Mouse (Mus musculus): ENCODE results near the gene Fam160b1. TPM values are rescaled to one million over a fixed set of nuclear protein-coding genes. Genes with fewer than 3 reads are reported as not detected.

Gene Fam160b1
- total RNA-seq (2021): 10 to 100 TPM; 23.2 to 24.6 TPM

DNA sequence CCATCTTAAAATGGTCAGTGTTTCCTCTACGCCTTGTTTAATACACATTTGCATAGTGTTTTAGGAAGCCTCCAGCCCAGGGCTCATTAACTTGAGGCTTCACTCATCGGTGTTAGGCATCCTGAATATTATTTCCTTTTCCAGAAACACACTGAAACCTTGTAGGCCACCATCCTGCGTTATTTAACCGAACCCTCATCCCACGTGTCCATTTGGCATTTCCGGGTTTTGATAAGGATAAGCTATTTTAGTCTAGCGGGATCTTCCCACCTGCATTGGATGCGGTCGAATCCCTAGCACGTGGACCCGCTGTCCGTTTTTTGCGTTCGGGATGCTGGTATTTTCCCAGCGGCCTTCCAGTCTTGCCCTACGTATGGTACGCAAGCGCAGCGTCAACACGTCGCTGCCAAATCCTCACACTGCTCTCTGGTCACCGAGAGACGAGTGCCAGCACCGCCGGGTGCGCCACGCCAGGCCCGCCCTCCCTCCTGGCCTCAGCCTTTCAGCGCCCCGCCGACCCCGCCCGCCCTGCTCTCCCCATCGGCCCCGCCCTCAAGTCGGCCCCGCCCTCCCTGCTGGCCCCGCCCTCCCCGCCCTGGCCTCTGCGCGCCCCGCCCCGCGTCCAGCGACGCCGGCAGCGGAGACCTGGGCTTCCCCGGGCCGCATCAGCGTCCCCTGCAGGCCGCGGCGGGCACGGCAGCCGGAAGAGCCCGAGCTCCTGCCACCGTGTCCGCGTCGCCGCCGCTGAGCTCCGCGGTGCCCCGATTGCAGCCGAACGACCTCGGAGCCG is at the start of gene Fam160b1:
Fam160b1 (plus strand) TSS at position 340 of the 790 bp plus-strand sequence.
- intact Hi-C loops (cut with DNase I): no loop called here
- DNase-seq (ENCODE audit: extremely low spot score in 1 of 2, low spot score in 2 of 2): peak; percentile 85 to 96

- intact Hi-C loops (cut with DNase I): no loop called here
- DNase-seq (ENCODE audit: extremely low spot score in 1 of 2, low spot score in 2 of 2): no peak
Observed at GRCm38 (mm10) chr19:57313226-57313625, 47.3 kb upstream of the Fam160b1 start.

DNA sequence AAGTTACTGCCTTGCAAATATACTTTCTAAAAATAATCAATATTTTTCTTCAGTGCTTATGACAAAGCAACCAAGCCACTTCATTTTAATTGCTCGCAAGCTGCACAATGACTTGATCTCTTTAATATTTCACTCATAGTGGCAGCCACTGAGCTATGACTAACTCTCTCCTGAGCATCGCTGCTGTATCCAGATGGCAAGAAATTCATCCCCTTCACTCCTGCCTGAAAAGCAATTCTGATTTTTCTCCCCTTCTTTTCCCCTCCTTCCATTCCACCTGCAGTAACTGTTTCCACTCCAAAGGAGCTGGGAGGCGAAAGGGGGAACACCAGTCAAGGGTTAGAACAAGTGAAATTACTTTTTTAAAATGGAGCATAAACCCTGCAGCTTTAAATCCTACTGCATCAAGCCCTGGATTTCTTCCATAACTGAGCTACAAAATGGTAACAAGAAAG is 46.6 kb upstream of the Fam160b1 start:
- intact Hi-C loops (cut with DNase I): no loop called here
- no peak for DNase-seq (ENCODE audit: extremely low spot score in 1 of 2, low spot score in 2 of 2)

- DNase-seq (ENCODE audit: extremely low spot score in 1 of 2, low spot score in 2 of 2): peak in 1 of 2 experiments; percentile 75
- intact Hi-C loops (cut with DNase I): loop anchor here (5.0 kb wide), 1 partner anchor 77 kb away; no protein-coding TSS in a partner anchor
Observed at GRCm38 (mm10) chr19:57314346-57315012, 46.0 kb upstream of the Fam160b1 start, which contains the start of gene Ablim1. Gene Ablim1, minus strand, starts transcription at chr19:57314919.

DNA sequence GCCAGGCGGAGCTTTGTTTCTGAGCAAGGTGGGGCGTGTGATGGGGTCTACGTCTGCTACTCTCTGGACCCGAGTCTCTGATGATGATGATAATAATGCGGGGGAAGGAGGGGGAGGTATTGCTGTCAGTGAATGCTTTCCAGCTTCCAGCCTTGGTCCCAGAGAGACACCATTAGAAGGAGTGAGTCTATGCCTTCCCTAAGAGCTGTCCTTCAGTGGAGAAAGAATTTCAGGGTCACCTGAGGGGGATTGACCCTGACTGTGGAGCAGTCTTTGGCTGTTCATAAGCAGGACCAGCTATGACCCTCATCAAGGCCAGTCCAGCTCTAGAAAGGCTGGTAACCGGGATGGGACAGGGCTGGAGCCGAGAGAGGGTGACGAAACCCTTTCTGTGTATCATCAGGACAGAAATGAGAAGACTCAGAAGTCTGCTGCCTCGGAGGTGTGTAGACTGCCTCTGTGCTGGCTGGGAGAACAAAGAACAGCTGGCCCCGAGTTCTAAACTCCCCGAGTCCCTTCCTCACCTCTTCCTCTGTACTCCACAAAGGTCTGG is 45.4 kb upstream of the Fam160b1 start:
- intact Hi-C loops (cut with DNase I): loop anchor here (5.0 kb wide), 1 partner anchor 78 kb away; no protein-coding TSS in a partner anchor
- no peak for DNase-seq (ENCODE audit: extremely low spot score in 1 of 2, low spot score in 2 of 2)

GRCm38 (mm10) chr19:57316597-57316996 is 43.9 kb upstream of the Fam160b1 start:
- DNase-seq (ENCODE audit: extremely low spot score in 1 of 2, low spot score in 2 of 2): no peak
- intact Hi-C loops (cut with DNase I): loop anchor here (5.0 kb wide), 1 partner anchor 79 kb away; no protein-coding TSS in a partner anchor

GRCm38 (mm10) chr19:57320656-57321382 is 39.7 kb upstream of the Fam160b1 start:
- DNase-seq (ENCODE audit: extremely low spot score in 1 of 2, low spot score in 2 of 2): no peak

GRCm38 (mm10) chr19:57321839-57322238 is 38.6 kb upstream of the Fam160b1 start:
- intact Hi-C loops (cut with DNase I): no loop called here
- DNase-seq (ENCODE audit: extremely low spot score in 1 of 2, low spot score in 2 of 2): no peak

More at GRCm38 (mm10) chr19:57320656-57321382, 39.7 kb upstream of the Fam160b1 start:
- intact Hi-C loops (cut with DNase I): no loop called here

- DNase-seq (ENCODE audit: extremely low spot score in 1 of 2, low spot score in 2 of 2): no peak
- intact Hi-C loops (cut with DNase I): no loop called here
Observed at GRCm38 (mm10) chr19:57322491-57322890, 38.0 kb upstream of the Fam160b1 start.

GRCm38 (mm10) chr19:57323087-57323486 is 37.4 kb upstream of the Fam160b1 start:
- no peak for DNase-seq (ENCODE audit: extremely low spot score in 1 of 2, low spot score in 2 of 2)
- intact Hi-C loops (cut with DNase I): no loop called here

GRCm38 (mm10) chr19:57325748-57326300 is 34.7 kb upstream of the Fam160b1 start:
- intact Hi-C loops (cut with DNase I): loop anchor here (2.0 to 5.0 kb wide), 3 partner anchors 165 to 259 kb away; no protein-coding TSS in a partner anchor
- peak; percentile 48 to 82 for DNase-seq (ENCODE audit: extremely low spot score in 1 of 2, low spot score in 2 of 2)

DNA sequence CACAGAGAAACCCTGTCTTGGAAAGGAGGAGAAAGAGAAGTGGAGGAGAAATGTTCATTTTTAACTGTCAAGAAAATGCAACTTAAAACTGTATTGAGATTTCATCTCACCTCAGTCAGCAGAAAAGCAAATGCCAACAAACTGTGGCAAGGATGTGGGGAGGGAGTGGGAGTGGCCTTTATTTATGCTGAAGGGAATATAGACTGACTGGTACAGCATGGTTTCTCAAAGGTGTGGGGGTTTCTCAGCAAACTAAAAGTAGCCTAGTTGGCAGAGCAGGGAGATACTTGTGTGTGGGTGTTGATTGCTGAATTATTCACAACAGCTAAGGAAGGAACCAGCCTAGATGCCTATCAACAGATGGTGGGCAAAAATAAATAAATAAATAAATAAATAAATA is 32.8 kb upstream of the Fam160b1 start:
- intact Hi-C loops (cut with DNase I): loop anchor here (5.0 kb wide), 2 partner anchors 190 to 260 kb away; no protein-coding TSS in a partner anchor
- DNase-seq (ENCODE audit: extremely low spot score in 1 of 2, low spot score in 2 of 2): no peak

- no peak for DNase-seq (ENCODE audit: extremely low spot score in 1 of 2, low spot score in 2 of 2)
- intact Hi-C loops (cut with DNase I): loop anchor here (5.0 kb wide), 2 partner anchors 191 to 261 kb away; no protein-coding TSS in a partner anchor
Observed at GRCm38 (mm10) chr19:57328269-57328668, 32.2 kb upstream of the Fam160b1 start.

- DNase-seq (ENCODE audit: extremely low spot score in 1 of 2, low spot score in 2 of 2): peak in 1 of 2 experiments; percentile 30
- intact Hi-C loops (cut with DNase I): loop anchor here (5.0 kb wide), 2 partner anchors 191 to 261 kb away; no protein-coding TSS in a partner anchor
Observed at GRCm38 (mm10) chr19:57328792-57329191, 31.7 kb upstream of the Fam160b1 start.

DNA sequence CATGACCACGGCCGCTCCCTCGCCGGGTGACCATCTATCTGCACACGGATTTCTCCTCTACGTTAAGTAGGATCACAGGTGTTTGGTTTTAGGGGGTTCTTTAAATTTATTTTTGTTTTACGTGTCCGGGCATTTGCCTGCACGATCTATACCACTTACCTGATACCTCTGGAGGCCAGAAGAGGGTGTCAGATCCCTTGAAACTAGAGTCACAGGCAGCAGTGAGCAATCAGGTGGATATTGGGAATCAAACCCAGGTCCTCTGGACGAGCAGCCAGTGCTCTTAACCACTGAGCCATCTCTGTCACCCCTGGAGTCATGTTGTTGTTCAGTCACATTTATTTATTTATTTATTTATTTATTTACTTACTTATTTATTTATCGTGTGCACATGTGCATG is 30.2 kb upstream of the Fam160b1 start:
- intact Hi-C loops (cut with DNase I): no loop called here
- no peak for DNase-seq (ENCODE audit: extremely low spot score in 1 of 2, low spot score in 2 of 2)

DNA sequence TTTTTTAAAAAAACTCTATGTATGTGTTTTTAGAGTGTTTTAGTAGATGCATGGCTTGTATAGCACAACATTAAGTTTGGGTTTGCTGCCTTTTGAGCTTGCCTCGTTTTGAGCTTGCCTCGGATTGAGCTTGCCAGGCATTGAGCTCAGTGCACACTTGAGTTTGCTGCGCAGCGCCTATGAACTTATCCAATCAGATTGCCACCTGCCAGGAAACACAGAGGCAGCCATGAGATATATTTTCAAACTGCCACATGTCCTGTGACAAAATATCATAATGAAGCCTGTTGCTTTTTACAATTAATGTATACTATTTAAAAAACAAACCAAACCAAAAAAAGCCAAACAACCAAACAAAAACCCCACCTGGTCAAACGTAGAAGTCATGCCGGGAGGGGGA is 29.2 kb upstream of the Fam160b1 start:
- no peak for DNase-seq (ENCODE audit: extremely low spot score in 1 of 2, low spot score in 2 of 2)
- intact Hi-C loops (cut with DNase I): no loop called here

- DNase-seq (ENCODE audit: extremely low spot score in 1 of 2, low spot score in 2 of 2): no peak
- intact Hi-C loops (cut with DNase I): no loop called here
Observed at GRCm38 (mm10) chr19:57333356-57333755, 27.1 kb upstream of the Fam160b1 start.

DNA sequence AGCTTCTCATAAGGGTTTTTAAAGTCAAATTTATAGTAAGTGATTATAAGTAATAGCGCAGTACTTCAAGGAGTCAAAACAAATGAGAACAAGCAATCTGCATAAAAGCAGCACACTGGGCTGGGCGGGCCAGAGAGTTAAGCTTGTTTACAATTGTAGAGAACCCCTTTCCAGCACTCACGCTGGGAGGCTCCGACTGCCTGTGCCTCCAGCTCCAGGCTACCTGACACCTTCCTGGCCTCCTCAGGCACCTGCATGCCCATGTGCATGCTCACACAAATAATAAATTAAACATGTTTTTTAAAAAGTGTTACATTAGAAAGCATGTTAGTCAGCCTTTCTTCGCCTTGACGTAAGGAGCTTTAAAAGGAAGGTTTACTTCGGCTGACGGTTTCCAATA is 25.3 kb upstream of the Fam160b1 start:
- intact Hi-C loops (cut with DNase I): no loop called here
- no peak for DNase-seq (ENCODE audit: extremely low spot score in 1 of 2, low spot score in 2 of 2)
